Mouse (Mus musculus): ENCODE data around the gene Larp6. TPM values are rescaled to one million over a fixed set of nuclear protein-coding genes. Genes with fewer than 3 reads are reported as not detected.

Gene Larp6
- total and polyA plus RNA-seq, 2 experiments from 2014 or later, result 0.41 to 1.2 TPM

DNA sequence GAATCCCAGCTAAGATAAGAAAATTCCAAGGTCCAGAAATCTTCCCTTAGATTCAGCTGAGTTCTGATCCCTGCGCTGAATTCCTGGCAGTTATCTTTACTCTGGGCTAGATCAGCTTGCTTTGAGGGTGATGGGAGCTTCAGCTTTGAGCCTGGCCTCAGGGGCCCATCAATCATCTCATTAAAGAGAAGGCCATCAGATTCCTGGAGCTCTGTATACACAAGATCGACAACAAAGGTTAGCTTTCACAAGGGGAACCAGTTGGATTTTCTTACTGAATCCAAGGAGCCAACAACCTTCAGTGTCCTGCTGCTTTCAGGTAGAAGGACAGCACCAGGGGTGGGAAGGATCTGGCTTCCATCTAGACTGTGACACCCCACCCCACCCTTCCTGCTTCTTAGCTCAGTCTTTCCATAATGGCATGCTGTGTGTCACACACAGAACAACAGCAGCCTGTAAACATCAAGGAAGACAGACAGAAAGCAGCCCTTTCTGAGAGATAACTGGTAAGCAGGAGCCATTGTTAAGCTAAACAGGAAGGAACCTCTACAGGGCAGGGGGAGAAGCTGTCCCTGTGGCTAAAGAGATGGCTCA lies 74.8 kb downstream of the Larp6 start:
- H3K4me2 ChIP-seq (ENCODE audit: low read depth, low read length), result no peak overlapping the region
- no peaks in the 10 kb centered on the region for H3K4me1 ChIP-seq (ENCODE audit: control insufficient read depth, insufficient read depth)
- H3K27ac ChIP-seq (ENCODE audit: low read depth), result no peak overlapping the region; the same call in 1 of the 2 replicates
- H3K9me3 ChIP-seq (replicated peaks; ENCODE audit: control insufficient read depth, low read length), result no peaks in the 10 kb centered on the region
- H3K27me3 ChIP-seq (ENCODE audit: control insufficient read depth, insufficient read depth, low read length), result no peaks in the 10 kb centered on the region
- H3K36me3 ChIP-seq (replicated peaks; ENCODE audit: control insufficient read depth, insufficient read depth, low read length), result no peaks in the 10 kb centered on the region
- peak; percentile 11 for DNase-seq (ENCODE audit: low spot score)
- no peak for ATAC-seq (ENCODE audit: insufficient read depth, low read depth)
- no peak overlapping the region for H3K4me3 ChIP-seq (ENCODE audit: low read depth, low read length)
- 9% methylated on average over 2 of the region's 2 CpGs for WGBS
- TF ChIP-seq CTCF (IDR thresholded peaks at IDR 0.05; ENCODE audit: low read depth), result no peak
- no peak for TF ChIP-seq EP300 (IDR thresholded peaks at IDR 0.05; ENCODE audit: low read depth)
- H3K9ac ChIP-seq (replicated peaks; ENCODE audit: low read depth, low read length), result no peak overlapping the region

Other genes with a start within 250 kb of the Larp6 start
- 37.5 and 45.0 TPM in 2 replicates for gene Thsd4, start 190.9 kb upstream of the Larp6 start, total RNA-seq (2014; rRNA removed; ENCODE audit: low replicate concordance)
- 4.8 and 4.9 TPM in 2 replicates for gene Thsd4, start 190.9 kb upstream of the Larp6 start, polyA plus RNA-seq (2015; fragmentation: Nextera tagmentation; extraction: Ambion mirVana)
- 6.4 and 7.2 TPM in 2 replicates for gene Lrrc49, start 24.8 kb upstream of the Larp6 start, total RNA-seq (2014; rRNA removed; ENCODE audit: low replicate concordance)
- 4.9 and 5.0 TPM in 2 replicates for gene Lrrc49, start 24.8 kb upstream of the Larp6 start, polyA plus RNA-seq (2015; fragmentation: Nextera tagmentation; extraction: Ambion mirVana)
- gene Uaca, start 81.6 kb downstream of the Larp6 start, total RNA-seq (2014; rRNA removed; ENCODE audit: low replicate concordance), result 5.5 and 10.5 TPM in 2 replicates
- gene Uaca, start 81.6 kb downstream of the Larp6 start, polyA plus RNA-seq (2015; fragmentation: Nextera tagmentation; extraction: Ambion mirVana), result 17.3 and 18.6 TPM in 2 replicates

Measured in heart, postnatal 0 days (tissue).